Mouse (Mus musculus) telencephalon, adult 2 months (tissue): Measurements from ENCODE around the gene Dgcr6.

ENCODE experiments used
- DNase-seq: peaks from one replicate; pipeline ENCODE4 v3.0.0-alpha.2; 2011; ENCODE audit warnings: low read depth, low spot score

Dgcr6 gene

GRCm38 (mm10) chr16:18118285-18118684 is 65.6 kb downstream of the Dgcr6 start:
- no peak for DNase-seq

- DNase-seq = no peak
These were observed 66.5 kb downstream of the Dgcr6 start for GRCm38 (mm10) chr16:18119031-18119730.
